Mouse (Mus musculus): ENCODE data around the gene Klhl11. TPM values are rescaled to one million over a fixed set of nuclear protein-coding genes. Genes with fewer than 3 reads are reported as not detected.

Gene Klhl11
- polyA plus RNA-seq, 1 experiment from 2014 or later = 11.7 TPM

GRCm38 (mm10) chr11:100457711-100458110 lies 14.8 kb downstream of the Klhl11 start:
- Histone ChIP-seq H3K36me3 (ENCODE audit: control insufficient read depth, insufficient read depth, low read length) (peaks cover 56% of the 10 kb centered on the region), H3K9me3 (ENCODE audit: control insufficient read depth, low read length) (no peaks in the 10 kb centered on the region), H3K27me3 (replicated peaks; ENCODE audit: control insufficient read depth, insufficient read depth, low read length) (no peaks in the 10 kb centered on the region), H3K4me1 (ENCODE audit: control insufficient read depth, insufficient read depth, low read length) (no peaks in the 10 kb centered on the region), H3K4me2 (ENCODE audit: low read depth, low read length) (no peak overlapping the region), H3K4me3 (ENCODE audit: low read depth, low read length) (no peak overlapping the region), H3K9ac (ENCODE audit: low read depth, low read length) (no peak overlapping the region), H3K27ac (replicated peaks; ENCODE audit: low read depth, low read length) (no peak overlapping the region)
- ATAC-seq (ENCODE audit: low read depth) (no peak), DNase-seq (ENCODE audit: low spot score) (no peak)
- WGBS = 88% methylated on average over 5 of the region's 5 CpGs

GRCm38 (mm10) chr11:100457247-100457646 lies 15.3 kb downstream of the Klhl11 start:
- H3K4me1 ChIP-seq (ENCODE audit: control insufficient read depth, insufficient read depth, low read length) = no peaks in the 10 kb centered on the region
- ATAC-seq (ENCODE audit: low read depth) (no peak), DNase-seq (ENCODE audit: low spot score) (no peak)
- no peak overlapping the region for H3K27ac ChIP-seq (replicated peaks; ENCODE audit: low read depth, low read length)
- H3K9ac ChIP-seq (ENCODE audit: low read depth, low read length) = no peak overlapping the region
- no peaks in the 10 kb centered on the region for H3K9me3 ChIP-seq (ENCODE audit: control insufficient read depth, low read length)
- H3K27me3 ChIP-seq (replicated peaks; ENCODE audit: control insufficient read depth, insufficient read depth, low read length) = no peaks in the 10 kb centered on the region
- no peak overlapping the region for H3K4me2 ChIP-seq (ENCODE audit: low read depth, low read length)
- no peak overlapping the region for H3K4me3 ChIP-seq (ENCODE audit: low read depth, low read length)
- peaks cover 51% of the 10 kb centered on the region for H3K36me3 ChIP-seq (ENCODE audit: control insufficient read depth, insufficient read depth, low read length)
- WGBS = 80% methylated on average over 4 of the region's 4 CpGs

GRCm38 (mm10) chr11:100442625-100443024 lies 29.9 kb downstream of the Klhl11 start:
- Histone ChIP-seq H3K27ac (replicated peaks; ENCODE audit: low read depth, low read length) (no peak overlapping the region), H3K36me3 (ENCODE audit: control insufficient read depth, insufficient read depth, low read length) (peaks cover 6% of the 10 kb centered on the region; the same call in 1 of the 2 replicates), H3K9me3 (ENCODE audit: control insufficient read depth, low read length) (no peaks in the 10 kb centered on the region), H3K9ac (ENCODE audit: low read depth, low read length) (no peak overlapping the region), H3K27me3 (replicated peaks; ENCODE audit: control insufficient read depth, insufficient read depth, low read length) (no peaks in the 10 kb centered on the region), H3K4me3 (ENCODE audit: low read depth, low read length) (no peak overlapping the region), H3K4me1 (ENCODE audit: control insufficient read depth, insufficient read depth, low read length) (peaks cover 10% of the 10 kb centered on the region), H3K4me2 (ENCODE audit: low read depth, low read length) (no peak overlapping the region)
- ATAC-seq (ENCODE audit: low read depth) (no peak), DNase-seq (ENCODE audit: low spot score) (no peak)
- WGBS = 80% methylated on average over 6 of the region's 6 CpGs

GRCm38 (mm10) chr11:100441797-100442196 lies 30.7 kb downstream of the Klhl11 start, which contains the start of the genes Nt5c3b and Klhl10:
TSS of gene Nt5c3b (minus strand) at chr11:100441808.
TSS of gene Klhl10 (plus strand) at chr11:100441917.
- H3K9me3 ChIP-seq (ENCODE audit: control insufficient read depth, low read length) = no peaks in the 10 kb centered on the region
- peak within 1 kb of the TSS; percentile 95 for H3K9ac ChIP-seq (ENCODE audit: low read depth, low read length)
- peak within 1 kb of the TSS; percentile 85 for H3K4me3 ChIP-seq (ENCODE audit: low read depth, low read length)
- ATAC-seq (ENCODE audit: low read depth) (no peak), DNase-seq (ENCODE audit: low spot score) (no peak)
- no peaks in the 10 kb centered on the region for H3K27me3 ChIP-seq (replicated peaks; ENCODE audit: control insufficient read depth, insufficient read depth, low read length)
- peaks cover 14% of the 10 kb centered on the region for H3K36me3 ChIP-seq (ENCODE audit: control insufficient read depth, insufficient read depth, low read length)
- 77% methylated on average over 8 of the region's 8 CpGs for WGBS
- H3K4me2 ChIP-seq (ENCODE audit: low read depth, low read length) = peak within 1 kb of the TSS; percentile 77
- H3K4me1 ChIP-seq (ENCODE audit: control insufficient read depth, insufficient read depth, low read length) = peaks cover 10% of the 10 kb centered on the region
- H3K27ac ChIP-seq (replicated peaks; ENCODE audit: low read depth, low read length) = peak within 1 kb of the TSS; percentile 75

GRCm38 (mm10) chr11:100440691-100441522 lies 31.6 kb downstream of the Klhl11 start:
- 2% methylated on average over 32 of the region's 52 CpGs for WGBS
- Histone ChIP-seq H3K36me3 (ENCODE audit: control insufficient read depth, insufficient read depth, low read length) (peaks cover 23% of the 10 kb centered on the region), H3K27ac (replicated peaks; ENCODE audit: low read depth, low read length) (peak overlapping the region; percentile 75), H3K27me3 (replicated peaks; ENCODE audit: control insufficient read depth, insufficient read depth, low read length) (no peaks in the 10 kb centered on the region), H3K4me2 (ENCODE audit: low read depth, low read length) (peak overlapping the region; percentile 77), H3K4me1 (ENCODE audit: control insufficient read depth, insufficient read depth, low read length) (peaks cover 10% of the 10 kb centered on the region), H3K4me3 (ENCODE audit: low read depth, low read length) (peak overlapping the region; percentile 85), H3K9ac (ENCODE audit: low read depth, low read length) (peak overlapping the region; percentile 95), H3K9me3 (ENCODE audit: control insufficient read depth, low read length) (no peaks in the 10 kb centered on the region)
- DNase-seq (ENCODE audit: low spot score) (peak; percentile 93), ATAC-seq (ENCODE audit: low read depth) (peak; percentile 98)

- ATAC-seq (ENCODE audit: low read depth) (no peak), DNase-seq (ENCODE audit: low spot score) (no peak)
- Histone ChIP-seq H3K27ac (replicated peaks; ENCODE audit: low read depth, low read length) (no peak overlapping the region), H3K9ac (ENCODE audit: low read depth, low read length) (no peak overlapping the region), H3K4me1 (ENCODE audit: control insufficient read depth, insufficient read depth, low read length) (peaks cover 10% of the 10 kb centered on the region), H3K36me3 (ENCODE audit: control insufficient read depth, insufficient read depth, low read length) (peaks cover 50% of the 10 kb centered on the region), H3K9me3 (ENCODE audit: control insufficient read depth, low read length) (no peaks in the 10 kb centered on the region), H3K27me3 (replicated peaks; ENCODE audit: control insufficient read depth, insufficient read depth, low read length) (no peaks in the 10 kb centered on the region), H3K4me3 (ENCODE audit: low read depth, low read length) (no peak overlapping the region), H3K4me2 (ENCODE audit: low read depth, low read length) (no peak overlapping the region)
- WGBS = 75% methylated on average over 1 of the region's 1 CpGs
Observed at GRCm38 (mm10) chr11:100437901-100438300, 34.6 kb downstream of the Klhl11 start.

- no peaks in the 10 kb centered on the region for H3K27me3 ChIP-seq (replicated peaks; ENCODE audit: control insufficient read depth, insufficient read depth, low read length)
- DNase-seq (ENCODE audit: low spot score) = no peak
- peaks cover 60% of the 10 kb centered on the region for H3K36me3 ChIP-seq (ENCODE audit: control insufficient read depth, insufficient read depth, low read length)
- H3K9me3 ChIP-seq (ENCODE audit: control insufficient read depth, low read length) = no peaks in the 10 kb centered on the region
- 69% methylated on average over 9 of the region's 9 CpGs for WGBS
- H3K27ac ChIP-seq (replicated peaks; ENCODE audit: low read depth, low read length) = no peak overlapping the region
- ATAC-seq (ENCODE audit: low read depth) = no peak
- H3K4me1 ChIP-seq (ENCODE audit: control insufficient read depth, insufficient read depth, low read length) = peaks cover 10% of the 10 kb centered on the region
- no peak overlapping the region for H3K9ac ChIP-seq (ENCODE audit: low read depth, low read length)
- no peak overlapping the region for H3K4me3 ChIP-seq (ENCODE audit: low read depth, low read length)
- H3K4me2 ChIP-seq (ENCODE audit: low read depth, low read length) = no peak overlapping the region
Observed at GRCm38 (mm10) chr11:100435678-100436246, 36.8 kb downstream of the Klhl11 start.

DNA sequence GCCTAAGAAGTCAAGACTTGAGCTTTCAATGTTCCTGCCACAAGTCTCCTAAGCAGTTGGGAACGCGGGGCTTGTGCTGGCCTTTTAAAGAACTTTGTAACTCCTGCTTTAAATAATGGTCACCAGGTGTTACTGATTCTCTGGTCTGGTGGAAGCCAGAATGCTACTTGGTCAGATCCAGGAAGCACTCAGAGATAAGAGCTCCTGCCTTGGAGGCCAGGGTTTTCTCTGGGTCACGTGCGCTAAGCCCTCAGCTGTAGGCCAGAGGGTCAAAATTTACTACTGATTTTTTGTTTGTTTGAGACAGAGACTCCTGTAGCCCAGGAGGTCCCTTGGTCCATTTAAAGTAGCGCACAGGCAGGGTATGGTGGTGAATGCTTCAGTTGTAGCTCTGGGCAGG lies 40.5 kb downstream of the Klhl11 start:
- WGBS = 94% methylated on average over 5 of the region's 5 CpGs
- Histone ChIP-seq H3K4me3 (ENCODE audit: low read depth, low read length) (no peak overlapping the region), H3K27ac (replicated peaks; ENCODE audit: low read depth, low read length) (no peak overlapping the region), H3K27me3 (replicated peaks; ENCODE audit: control insufficient read depth, insufficient read depth, low read length) (no peaks in the 10 kb centered on the region), H3K4me2 (ENCODE audit: low read depth, low read length) (no peak overlapping the region), H3K9ac (ENCODE audit: low read depth, low read length) (no peak overlapping the region), H3K4me1 (ENCODE audit: control insufficient read depth, insufficient read depth, low read length) (no peaks in the 10 kb centered on the region), H3K36me3 (ENCODE audit: control insufficient read depth, insufficient read depth, low read length) (peaks cover 64% of the 10 kb centered on the region), H3K9me3 (ENCODE audit: control insufficient read depth, low read length) (no peaks in the 10 kb centered on the region)
- DNase-seq (ENCODE audit: low spot score) = no peak
- no peak for ATAC-seq (ENCODE audit: low read depth)

Data from embryonic facial prominence, embryonic 14.5 days (tissue).